Mouse (Mus musculus): ENCODE data around the gene AC134908.4.

The AC134908.4 gene

DNA sequence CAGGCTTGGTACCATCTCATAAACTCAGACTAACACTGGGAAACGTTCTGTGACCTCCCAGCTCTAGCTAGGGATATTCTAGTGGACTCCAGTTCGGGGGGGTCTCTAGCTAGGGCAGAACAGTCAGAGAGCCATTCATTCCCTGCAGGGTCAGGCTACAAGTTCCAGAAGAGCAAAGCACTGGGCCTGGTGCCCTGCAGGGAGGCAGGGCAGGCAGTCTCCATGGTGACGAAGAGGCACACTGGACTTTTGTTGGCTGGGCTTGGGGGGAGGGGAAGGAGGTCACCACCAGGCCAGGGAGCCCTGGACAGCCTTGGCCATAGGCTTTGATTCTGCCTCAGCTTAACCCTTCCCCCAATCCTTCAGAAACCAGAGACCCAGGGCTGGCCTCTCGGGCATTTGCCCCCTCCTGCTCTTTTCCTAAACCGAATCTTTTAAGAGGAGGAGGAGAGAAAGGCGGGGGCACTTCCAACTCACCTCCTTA is at the start of gene AC134908.4:
Gene AC134908.4 (minus strand): TSS at position 51 of the 484 bp plus-strand sequence.
- DNase-seq (ENCODE audit: low read depth, low spot score), result no peak

DNA sequence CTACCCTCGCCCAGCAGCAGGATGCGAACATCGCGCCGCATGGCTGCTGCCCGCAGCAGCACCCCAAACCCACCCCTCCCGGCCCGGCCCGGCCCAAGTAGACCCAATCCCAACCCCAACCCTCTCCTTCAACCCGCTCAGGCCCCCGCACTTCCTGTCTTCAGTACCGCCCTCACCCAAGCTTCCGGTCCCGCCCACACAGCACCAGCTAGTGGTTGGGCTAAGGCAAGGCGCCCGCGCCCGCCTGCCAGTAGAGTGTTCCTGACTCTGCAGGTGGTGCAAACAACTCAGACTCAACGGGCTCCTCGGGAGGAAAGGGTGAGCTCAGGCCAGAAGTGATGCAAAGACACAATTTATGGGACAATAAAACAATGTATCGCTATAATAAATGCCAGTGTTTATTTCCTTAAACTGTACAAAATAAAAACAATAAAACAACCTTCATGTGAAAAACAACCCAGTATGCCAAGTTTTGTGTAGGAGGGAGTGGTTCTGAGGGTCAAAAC is 49.0 kb upstream of the AC134908.4 start, which contains the start of gene Rhot2:
Gene Rhot2 (minus strand): TSS at position 456 of the 506 bp plus-strand sequence.
- DNase-seq (ENCODE audit: low read depth, low spot score), result peak; percentile 86

- no peak for DNase-seq (ENCODE audit: low read depth, low spot score)
Measured at GRCm38 (mm10) chr17:25843636-25844395, 48.4 kb upstream of the AC134908.4 start.

DNA sequence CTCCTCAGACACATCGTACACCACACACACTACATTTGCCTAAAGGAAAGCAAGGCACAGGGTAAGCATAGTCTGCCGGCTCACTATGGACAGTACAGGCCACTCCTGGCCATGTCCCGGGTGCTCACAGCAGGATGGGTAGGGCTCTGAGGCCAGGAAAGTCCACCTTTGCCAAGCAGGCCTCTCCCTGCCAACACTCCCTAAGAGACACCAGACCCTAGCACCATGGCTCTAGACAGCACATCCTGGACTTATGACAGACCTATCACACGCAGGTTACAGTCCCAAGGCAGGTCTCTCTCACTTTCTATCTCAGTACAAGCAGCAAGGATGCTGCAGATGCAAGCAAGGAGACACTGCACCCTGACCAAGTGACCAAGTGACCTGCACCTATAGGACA is 47.7 kb upstream of the AC134908.4 start:
- DNase-seq (ENCODE audit: low read depth, low spot score), result no peak

- DNase-seq (ENCODE audit: low read depth, low spot score), result no peak
Measured at GRCm38 (mm10) chr17:25842509-25842908, 47.0 kb upstream of the AC134908.4 start.

- DNase-seq (ENCODE audit: low read depth, low spot score), result no peak
Measured at GRCm38 (mm10) chr17:25841117-25841880, 45.8 kb upstream of the AC134908.4 start, which contains the start of gene Gm20683. Gene Gm20683 (minus strand): TSS chr17:25841763.

DNA sequence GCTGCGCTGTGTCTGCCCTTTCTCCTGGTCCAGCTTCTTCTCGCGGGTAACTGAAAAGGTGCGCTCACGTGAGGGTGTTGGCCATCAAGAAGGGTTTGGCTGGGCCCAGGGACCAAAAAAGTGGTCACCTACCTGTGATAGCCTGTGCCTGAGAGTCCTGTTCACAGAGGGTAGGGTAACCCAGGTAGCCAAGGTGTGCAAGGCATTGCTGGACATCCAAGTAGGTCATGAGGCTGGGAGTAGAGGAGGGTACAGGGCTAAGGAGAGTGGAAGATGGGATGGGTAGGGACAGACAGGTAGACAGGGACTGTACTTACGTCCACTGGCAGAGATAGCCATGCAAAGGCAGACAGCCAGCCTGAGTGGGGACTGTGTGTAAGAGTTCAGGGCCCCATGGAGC is 45.1 kb upstream of the AC134908.4 start:
- DNase-seq (ENCODE audit: low read depth, low spot score), result no peak

DNA sequence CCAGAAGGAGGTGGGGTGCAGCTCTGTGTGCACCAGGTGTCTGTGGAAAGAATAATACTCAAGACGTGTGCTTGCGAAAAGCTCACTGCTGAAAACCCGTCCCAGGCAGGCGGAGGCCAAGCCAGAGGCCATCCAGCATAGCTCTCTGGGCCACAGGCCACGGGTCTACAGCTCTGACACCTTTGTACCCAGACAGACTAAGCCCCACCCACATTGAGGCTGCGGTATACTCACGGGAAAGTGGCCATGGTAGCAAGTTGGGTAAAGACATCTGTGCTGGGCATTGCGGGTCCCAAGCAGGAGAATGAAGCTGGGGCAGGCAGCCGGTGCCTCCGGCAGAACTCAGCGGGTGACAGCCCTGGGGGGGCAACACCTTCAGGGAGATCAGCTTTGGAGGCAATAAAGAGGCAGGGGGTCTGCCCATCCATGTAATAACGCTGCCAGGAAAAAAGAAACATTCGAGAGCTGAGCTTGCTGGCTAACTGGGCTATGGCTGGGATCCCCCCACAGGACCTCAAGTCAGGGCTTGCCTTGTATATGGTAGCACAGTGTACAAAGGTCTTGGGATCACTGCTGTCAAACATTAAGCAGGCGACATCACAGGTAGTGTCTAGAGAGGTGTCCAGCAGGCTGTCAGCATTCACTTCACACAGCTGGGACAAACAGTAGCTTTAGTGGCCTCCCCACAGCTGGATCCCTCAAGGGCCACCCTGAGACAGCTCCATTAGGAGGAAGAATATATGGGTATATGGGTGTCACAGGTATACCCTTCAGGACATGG is 44.2 kb upstream of the AC134908.4 start:
- no peak for DNase-seq (ENCODE audit: low read depth, low spot score)

GRCm38 (mm10) chr17:25838904-25839303 is 43.4 kb upstream of the AC134908.4 start:
- no peak for DNase-seq (ENCODE audit: low read depth, low spot score)

DNA sequence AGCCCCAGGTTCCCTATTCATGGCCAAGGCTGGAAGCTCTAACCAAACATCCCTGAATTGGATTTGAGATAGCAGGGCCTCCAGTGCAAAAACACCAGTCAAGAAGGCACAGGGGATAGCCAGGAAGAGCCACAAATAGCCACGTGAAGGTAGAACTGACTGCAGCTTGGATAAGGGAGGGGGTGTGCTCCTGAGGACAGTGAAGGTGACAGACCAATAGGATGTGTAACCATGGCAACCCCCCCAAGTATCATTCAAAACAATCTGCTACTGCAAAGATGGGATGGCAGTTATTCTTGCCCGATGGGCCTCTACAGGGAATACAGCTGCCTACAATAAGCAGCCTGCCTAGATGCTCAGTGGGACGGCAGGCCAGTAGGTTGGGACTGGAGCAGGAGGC is 42.1 kb upstream of the AC134908.4 start:
- DNase-seq (ENCODE audit: low read depth, low spot score), result no peak

GRCm38 (mm10) chr17:25837076-25837410 is 41.6 kb upstream of the AC134908.4 start, which contains the start of gene Rhbdl1:
Gene Rhbdl1 (minus strand): TSS chr17:25837295.
- DNase-seq (ENCODE audit: low read depth, low spot score), result no peak

- no peak for DNase-seq (ENCODE audit: low read depth, low spot score)
Measured at GRCm38 (mm10) chr17:25836397-25837075, 41.1 kb upstream of the AC134908.4 start.

DNA sequence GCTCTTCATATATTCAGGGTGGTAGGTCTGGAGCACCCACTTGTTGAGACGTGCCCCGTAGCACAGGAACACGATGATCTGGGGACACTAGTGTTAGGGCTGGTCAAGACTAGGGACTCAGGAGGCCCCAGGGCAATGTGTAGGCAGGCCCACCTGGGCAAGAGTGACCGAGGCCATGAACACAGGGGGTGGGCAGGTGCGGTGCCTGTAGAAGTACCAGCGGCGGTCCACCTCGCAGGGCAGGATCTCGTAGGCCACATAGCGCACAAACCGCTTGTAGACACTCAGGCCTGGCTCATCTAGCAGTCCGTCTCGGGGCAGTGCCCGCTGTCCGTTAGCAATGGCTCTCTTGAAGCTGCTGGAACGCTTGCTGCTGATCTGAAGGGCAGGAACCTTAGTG is 40.4 kb upstream of the AC134908.4 start:
- no peak for DNase-seq (ENCODE audit: low read depth, low spot score)

GRCm38 (mm10) chr17:25835301-25835700 is 39.8 kb upstream of the AC134908.4 start:
- DNase-seq (ENCODE audit: low read depth, low spot score), result no peak

GRCm38 (mm10) chr17:25834595-25835222 is 39.2 kb upstream of the AC134908.4 start:
- no peak for DNase-seq (ENCODE audit: low read depth, low spot score)

GRCm38 (mm10) chr17:25833961-25834594 is 38.6 kb upstream of the AC134908.4 start:
- no peak for DNase-seq (ENCODE audit: low read depth, low spot score)

- no peak for DNase-seq (ENCODE audit: low read depth, low spot score)
Measured at GRCm38 (mm10) chr17:25833291-25833663, 37.8 kb upstream of the AC134908.4 start, which contains the start of gene Stub1. Gene Stub1 (minus strand): TSS chr17:25833404.

DNA sequence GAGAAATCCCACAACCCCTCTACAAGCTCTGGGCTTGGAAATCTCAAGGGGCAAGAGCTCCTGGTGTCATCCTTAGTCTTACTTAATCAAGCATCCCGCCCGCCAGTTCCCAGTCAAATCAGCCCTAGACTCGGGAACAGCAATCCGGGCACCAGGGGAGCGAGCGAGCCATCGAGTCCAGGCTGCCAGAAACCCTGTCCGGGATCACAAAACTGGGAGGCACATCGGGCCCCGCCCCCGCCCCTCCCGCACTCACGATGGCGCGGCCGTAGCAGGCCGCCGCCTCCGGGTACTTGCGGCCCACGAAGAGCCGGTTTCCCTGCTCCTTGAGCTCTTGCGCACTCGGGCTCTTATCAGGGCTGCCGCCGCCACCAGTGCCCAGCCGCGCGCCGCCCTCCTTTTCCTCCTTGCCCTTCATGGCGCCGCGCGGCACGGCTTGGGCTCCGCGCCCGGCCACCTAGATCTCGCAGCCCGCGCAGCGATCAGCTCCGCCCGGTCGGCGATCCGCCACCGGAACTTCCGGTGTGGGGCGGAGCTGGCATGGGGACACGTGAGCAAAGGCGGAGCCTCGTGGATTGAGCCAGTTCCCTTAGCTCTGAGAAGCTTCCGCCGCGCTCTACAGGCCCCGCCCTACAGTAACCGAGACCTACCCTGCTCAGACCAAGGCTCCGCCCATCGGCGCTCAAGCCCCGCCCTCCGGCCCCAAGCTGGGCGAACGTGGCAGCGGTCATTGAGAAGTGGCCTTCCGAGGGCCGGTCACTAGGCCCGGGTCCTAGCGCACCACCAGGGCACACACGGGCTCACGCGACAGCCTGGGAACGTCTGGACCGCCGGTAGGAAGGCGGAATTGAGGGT is 37.2 kb upstream of the AC134908.4 start:
- peak; percentile 97 for DNase-seq (ENCODE audit: low read depth, low spot score)

Measured in retina, adult 2 months (tissue).